Mouse (Mus musculus) ES-E14 (cell line): ENCODE results near the gene Trpt1.

Source experiments
- CHD2 ChIP-seq: IDR thresholded peaks from 2 replicates; pipeline ENCODE4 v1.6.1; 2014; ENCODE audit warnings: mild to moderate bottlenecking, low read depth, low read length, inconsistent platforms
- ZC3H11A ChIP-seq: IDR thresholded peaks from 2 replicates; pipeline ENCODE4 v1.6.1; 2012; ENCODE audit warnings: low read depth, mild to moderate bottlenecking, inconsistent platforms, low read length, borderline replicate concordance

- TF ChIP-seq CHD2 (no peak), ZC3H11A (no peak)
Measured at GRCm38 (mm10) chr19:7034006-7034405, 38.1 kb downstream of the Trpt1 start.
